Mouse (Mus musculus) CD4-positive naive resting alpha-beta T cell, adult 57 days (primary cell): ENCODE data around the gene Sema3e. TPM values are rescaled to one million over a fixed set of nuclear protein-coding genes. Genes with fewer than 3 reads are reported as not detected.

Experiments used
- total RNA-seq: library from RNA; stranded (reverse); gene quantifications from one replicate; pipeline ENCODE4 v1.2.4, GENCODE M21; 2023

Gene Sema3e
- not detected for total RNA-seq

DNA sequence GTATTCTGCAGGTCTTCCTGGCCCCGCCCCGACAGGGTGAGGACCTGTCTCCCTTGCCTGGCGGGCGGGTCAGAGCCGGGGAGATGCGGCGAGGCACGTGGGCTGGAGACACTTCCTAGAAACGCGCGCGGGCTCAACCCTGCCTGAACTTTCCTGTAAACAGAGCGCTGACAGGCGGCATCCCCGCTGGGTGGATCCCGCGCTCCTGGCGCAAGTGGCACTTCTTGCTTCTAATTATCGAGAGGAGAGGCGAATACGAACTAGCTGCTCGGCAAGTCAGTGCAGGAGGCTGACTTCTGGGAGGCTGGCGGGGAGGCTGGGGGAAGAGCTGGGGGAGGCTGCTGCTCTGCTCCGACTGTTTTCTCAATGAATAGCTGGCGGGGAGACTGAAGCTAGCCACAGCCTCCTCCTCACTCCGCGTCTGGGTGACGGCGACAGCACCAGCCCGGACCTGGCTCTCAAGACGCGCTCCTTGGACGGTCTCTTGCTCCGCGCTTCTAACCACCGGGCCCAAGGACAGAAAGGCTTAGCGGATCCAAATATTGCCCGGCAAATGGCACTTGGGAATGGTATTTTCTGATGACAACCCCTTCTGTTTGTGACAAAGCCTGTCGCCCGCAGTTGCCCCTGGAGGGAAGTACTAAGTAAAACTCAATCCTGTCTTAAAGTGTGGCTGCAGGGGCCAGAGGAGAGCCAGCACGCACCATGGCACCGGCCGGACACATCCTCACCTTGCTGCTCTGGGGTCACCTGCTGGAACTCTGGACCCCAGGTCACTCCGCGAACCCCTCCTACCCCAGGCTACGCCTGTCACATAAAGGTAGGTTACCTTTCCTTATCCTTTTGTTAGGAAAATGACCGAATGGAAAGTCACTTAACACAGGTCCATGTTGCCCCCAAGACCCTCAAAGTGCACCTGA is at the start of gene Sema3e:
Gene Sema3e, plus strand, starts transcription at position 72 of the 920 bp plus-strand sequence.

Other genes with a start within 250 kb of the Sema3e start
- not detected for gene Speer3, start 233.7 kb upstream of the Sema3e start, total RNA-seq